ENCODE assay signal across 8 mouse cellular contexts in the genomic region with DNA sequence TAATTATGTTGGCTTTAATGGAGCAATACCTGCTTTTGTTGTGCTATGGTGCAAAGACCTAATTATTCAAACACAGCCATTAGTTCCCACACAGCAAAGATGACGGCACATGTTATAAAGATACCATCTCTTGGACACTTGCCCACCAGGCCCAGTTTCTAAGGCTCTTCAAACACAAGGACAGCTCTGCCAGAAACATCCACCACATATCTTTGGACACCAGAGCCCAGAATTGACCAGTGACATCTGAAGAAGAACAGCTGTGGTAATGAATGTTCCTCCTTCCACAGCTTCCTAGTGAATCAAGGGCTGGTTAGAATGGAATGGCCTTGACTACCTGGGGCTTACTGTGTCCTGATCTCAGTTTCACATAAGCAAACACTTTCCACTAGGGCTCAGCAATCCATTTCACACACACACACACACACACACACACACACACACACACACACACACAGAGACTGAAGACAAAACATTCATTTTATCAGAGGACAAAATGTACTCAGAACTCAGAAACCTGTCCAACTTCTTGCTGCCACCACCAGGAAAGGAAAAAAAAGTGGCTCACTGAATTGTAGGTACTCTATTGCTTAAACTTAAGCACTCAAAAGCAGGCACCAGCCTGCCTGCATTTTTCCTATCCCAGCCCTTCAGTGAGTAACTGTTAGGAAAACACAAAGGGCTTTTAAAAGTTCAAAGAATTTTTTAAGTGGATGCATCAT. TPM values are rescaled to one million over a fixed set of nuclear protein-coding genes. Genes with fewer than 3 reads are reported as not detected.
A peak's percentile ranks its signal among the peaks of the same experiment; 100 is the strongest.
DNase-seq lines count a peak whose midpoint lies in the region; ATAC-seq and TF ChIP-seq lines count a peak whose summit lies in the region.
"Had no signal": no experiment of that assay in that cellular context is flagged by ENCODE, and none has a peak within 500 bp of the region (broad histone marks: within the 10 kb centered on the region; RNA-seq: fewer than 3 reads in every experiment).

No protein-coding gene starts in this region.

- H3K4me1 ChIP-seq in kidney, embryonic 15.5 days, result peaks cover 5% of the 10 kb centered on the region; the same call in 1 of the 2 replicates
- H3K4me1 ChIP-seq in lung, postnatal 0 days (ENCODE audit: insufficient read depth, low read depth, low read length), result peaks cover 13% of the 10 kb centered on the region; the same call in 1 of the 2 replicates
- H3K4me1 ChIP-seq: megakaryocyte, embryonic 14.5 days had no signal

- H3K4me3 ChIP-seq in kidney, embryonic 15.5 days (replicated peaks), result no peak overlapping the region
- H3K4me3 ChIP-seq in lung, postnatal 0 days (ENCODE audit: low read depth, low read length), result no peak overlapping the region
- H3K4me3 ChIP-seq: megakaryocyte, embryonic 14.5 days had no signal

- no peaks in the 10 kb centered on the region for H3K27me3 ChIP-seq in kidney, embryonic 15.5 days
- H3K27me3 ChIP-seq in lung, postnatal 0 days (replicated peaks; ENCODE audit: insufficient read depth, low read length), result no peaks in the 10 kb centered on the region
- H3K27me3 ChIP-seq: megakaryocyte, embryonic 14.5 days had no signal

- TF ChIP-seq CTCF in lung, postnatal 0 days (IDR thresholded peaks at IDR 0.05), result peak; percentile 30

- no peak for ATAC-seq in kidney, embryonic 15.5 days (replicated peaks; ENCODE audit: low FRiP score)
- peak; percentile 81 for ATAC-seq in lung, postnatal 0 days
- ATAC-seq in monocyte, adult 5-6 weeks (replicated peaks; ENCODE audit: insufficient number of reproducible peaks, low FRiP score, low TSS enrichment, poor library complexity, severe bottlenecking), result no peak

- 28% methylated on average over 1 of the region's 1 CpGs for WGBS in kidney, embryonic 15.5 days
- 11% methylated on average over 1 of the region's 1 CpGs for WGBS in lung, postnatal 0 days

- no peak overlapping the region for H3K9ac ChIP-seq in kidney, embryonic 15.5 days
- H3K9ac ChIP-seq in lung, postnatal 0 days (replicated peaks; ENCODE audit: low read depth), result no peak overlapping the region

- no peaks in the 10 kb centered on the region for H3K9me3 ChIP-seq in kidney, embryonic 15.5 days (replicated peaks)
- no peaks in the 10 kb centered on the region for H3K9me3 ChIP-seq in lung, postnatal 0 days (ENCODE audit: low read length)
- H3K9me3 ChIP-seq: megakaryocyte, embryonic 14.5 days had no signal

- TF ChIP-seq EP300 in lung, postnatal 0 days (IDR thresholded peaks at IDR 0.05), result peak; percentile 83

- no peaks in the 10 kb centered on the region for H3K36me3 ChIP-seq in kidney, embryonic 15.5 days
- H3K36me3 ChIP-seq in lung, postnatal 0 days (ENCODE audit: insufficient read depth, low read length), result no peaks in the 10 kb centered on the region

- H3K27ac ChIP-seq in kidney, embryonic 15.5 days, result peak overlapping the region; percentile 50
- peak overlapping the region; percentile 81 for H3K27ac ChIP-seq in lung, postnatal 0 days (ENCODE audit: low read length)

- peak; percentile 25 for DNase-seq in Muller cell, postnatal 12 days (ENCODE audit: inconsistent ontology term)
- DNase-seq in adipocyte (ENCODE audit: low spot score), result peak; percentile 52
- DNase-seq in lung, postnatal 0 days (ENCODE audit: low spot score), result peak; percentile 92
- no peak for DNase-seq in cerebellum, postnatal 25 days
- no peak for DNase-seq in layer of hippocampus, adult 9-11 months

- H3K4me2 ChIP-seq in kidney, embryonic 15.5 days, result no peak overlapping the region
- H3K4me2 ChIP-seq in lung, postnatal 0 days (replicated peaks; ENCODE audit: low read depth, low read length), result no peak overlapping the region

RNA-seq across cellular contexts. Expression of a gene that starts 33.7 kb away (rescaled TPM):
- 2.8 and 4.3 TPM in 2 replicates for polyA plus RNA-seq in kidney, embryonic 15.5 days (2015; fragmentation: Nextera tagmentation; extraction: Ambion mirVana)
- polyA plus RNA-seq in lung, postnatal 0 days (2015; fragmentation: Nextera tagmentation; extraction: Ambion mirVana), result 11.4 and 14.6 TPM in 2 replicates
- not detected in 3 replicates for total RNA-seq in monocyte, adult 5-6 weeks (2017)

Comparison
In these comparisons a context has a peak if more than half of its experiments do, and no peak if none do; other contexts are left out.
1. DNase-seq: peak in Muller cell, postnatal 12 days (single experiment), adipocyte (single experiment) and lung, postnatal 0 days (single experiment); none in cerebellum, postnatal 25 days (0 of 2) and layer of hippocampus, adult 9-11 months (single experiment).